Mouse (Mus musculus) limb, embryonic 15.5 days (tissue): ENCODE results near the gene Pik3r5. TPM values are rescaled to one million over a fixed set of nuclear protein-coding genes. Genes with fewer than 3 reads are reported as not detected.

Experiments used
- ATAC-seq: fragments of 200-750 bp; cut with Nextera tagmentation; 2 replicates; pipeline ENCODE4 v1.8.0; 2017; ENCODE audit warnings: low read depth, moderate TSS enrichment; ENCODE audit not compliant: insufficient number of reproducible peaks, low FRiP score, low TSS enrichment
- H3K27ac ChIP-seq: fragments of 300-500 bp; sonication (generic); 2 replicates; pipeline ENCODE4 v1.5.1; 2015; ENCODE audit warnings: moderate library complexity, mild to moderate bottlenecking, inconsistent platforms
- H3K27me3 ChIP-seq: fragments of 300-500 bp; sonication (generic); 2 replicates; pipeline ENCODE4 v1.6.1; 2015; ENCODE audit warnings: inconsistent platforms
- H3K36me3 ChIP-seq: fragments of 300-500 bp; sonication (generic); 2 replicates; pipeline ENCODE4 v1.6.1; 2015; ENCODE audit warnings: inconsistent platforms
- H3K4me1 ChIP-seq: fragments of 300-500 bp; sonication (generic); 2 replicates; pipeline ENCODE4 v1.6.1; 2015; ENCODE audit warnings: inconsistent platforms
- H3K4me2 ChIP-seq: fragments of 300-500 bp; sonication (generic); 2 replicates; pipeline ENCODE4 v1.6.1; 2015; ENCODE audit warnings: mild to moderate bottlenecking, inconsistent platforms
- H3K4me3 ChIP-seq: fragments of 300-500 bp; sonication (generic); 2 replicates; pipeline ENCODE4 v1.5.1; 2015; ENCODE audit warnings: mild to moderate bottlenecking, inconsistent platforms
- H3K9ac ChIP-seq: fragments of 300-500 bp; sonication (generic); 2 replicates; pipeline ENCODE4 v1.6.1; 2015; ENCODE audit warnings: inconsistent platforms
- H3K9me3 ChIP-seq: fragments of 300-500 bp; sonication (generic); 2 replicates; pipeline ENCODE4 v1.6.1; 2016; ENCODE audit warnings: inconsistent platforms
- WGBS: fragments of 180-500 bp; shearing (Covaris S2); methylation state at CpG from one replicate; pipeline ENCODE4 v1.1.7; 2015; 5-methylcytosine and 5-hydroxymethylcytosine counted together
- polyA plus RNA-seq: library from polyadenylated mRNA; unstranded; fragments of >200 nt; fragmentation: Nextera tagmentation; extraction: Ambion mirVana; gene quantifications from 2 replicates; pipeline ENCODE4 v1.2.1, GENCODE M21; 2015

The Pik3r5 gene
- polyA plus RNA-seq, 1 experiment from 2014 or later = 0.36 TPM

- H3K9me3 ChIP-seq = no peaks in the 10 kb centered on the region
- no peak overlapping the region for H3K9ac ChIP-seq
- no peak overlapping the region for H3K4me2 ChIP-seq
- H3K4me1 ChIP-seq = peaks cover 7% of the 10 kb centered on the region
- no peaks in the 10 kb centered on the region for H3K36me3 ChIP-seq
- 69% methylated on average over 6 of the region's 6 CpGs for WGBS
- H3K27ac ChIP-seq = no peak overlapping the region
- H3K4me3 ChIP-seq = no peak overlapping the region
- no peaks in the 10 kb centered on the region for H3K27me3 ChIP-seq
- ATAC-seq = no peak
Measured at GRCm38 (mm10) chr11:68453301-68453700, 21.4 kb downstream of the Pik3r5 start.

- Histone ChIP-seq H3K9ac (no peak overlapping the region), H3K4me2 (no peak overlapping the region), H3K27me3 (no peaks in the 10 kb centered on the region), H3K36me3 (no peaks in the 10 kb centered on the region), H3K4me3 (no peak overlapping the region), H3K27ac (no peak overlapping the region), H3K9me3 (no peaks in the 10 kb centered on the region), H3K4me1 (no peaks in the 10 kb centered on the region)
- WGBS = 72% methylated on average over 8 of the region's 8 CpGs
- ATAC-seq = no peak
Measured at GRCm38 (mm10) chr11:68458086-68458485, 26.2 kb downstream of the Pik3r5 start.

- no peaks in the 10 kb centered on the region for H3K4me1 ChIP-seq
- no peak overlapping the region for H3K9ac ChIP-seq
- ATAC-seq = no peak
- H3K27me3 ChIP-seq = no peaks in the 10 kb centered on the region
- H3K36me3 ChIP-seq = no peaks in the 10 kb centered on the region
- no peaks in the 10 kb centered on the region for H3K9me3 ChIP-seq
- no peak overlapping the region for H3K4me2 ChIP-seq
- 71% methylated on average over 5 of the region's 5 CpGs for WGBS
- no peak overlapping the region for H3K27ac ChIP-seq
- no peak overlapping the region for H3K4me3 ChIP-seq
Measured at GRCm38 (mm10) chr11:68459021-68459420, 27.1 kb downstream of the Pik3r5 start.

- 84% methylated on average over 5 of the region's 5 CpGs for WGBS
- H3K4me3 ChIP-seq = no peak overlapping the region
- H3K4me2 ChIP-seq = no peak overlapping the region
- H3K9ac ChIP-seq = no peak overlapping the region
- H3K27ac ChIP-seq = no peak overlapping the region
- H3K36me3 ChIP-seq = no peaks in the 10 kb centered on the region
- H3K27me3 ChIP-seq = peaks cover 2% of the 10 kb centered on the region; the same call in 1 of the 2 replicates
- no peaks in the 10 kb centered on the region for H3K4me1 ChIP-seq
- no peak for ATAC-seq
- H3K9me3 ChIP-seq = no peaks in the 10 kb centered on the region
Measured at GRCm38 (mm10) chr11:68459486-68459885, 27.6 kb downstream of the Pik3r5 start.

- no peak for ATAC-seq
- H3K4me2 ChIP-seq = no peak overlapping the region
- H3K9me3 ChIP-seq = no peaks in the 10 kb centered on the region
- H3K4me1 ChIP-seq = no peaks in the 10 kb centered on the region
- H3K36me3 ChIP-seq = no peaks in the 10 kb centered on the region
- H3K4me3 ChIP-seq = no peak overlapping the region
- no peak overlapping the region for H3K27ac ChIP-seq
- H3K27me3 ChIP-seq = peaks cover 3% of the 10 kb centered on the region; the same call in 1 of the 2 replicates
- WGBS = 70% methylated on average over 3 of the region's 3 CpGs
- H3K9ac ChIP-seq = no peak overlapping the region
Measured at GRCm38 (mm10) chr11:68462716-68463115, 30.8 kb downstream of the Pik3r5 start.

GRCm38 (mm10) chr11:68464260-68464659 lies 32.3 kb downstream of the Pik3r5 start:
- 79% methylated on average over 5 of the region's 5 CpGs for WGBS
- no peaks in the 10 kb centered on the region for H3K4me1 ChIP-seq
- no peak for ATAC-seq

GRCm38 (mm10) chr11:68465090-68465489 lies 33.2 kb downstream of the Pik3r5 start:
- no peak overlapping the region for H3K4me3 ChIP-seq
- no peak overlapping the region for H3K4me2 ChIP-seq
- ATAC-seq = no peak
- H3K27me3 ChIP-seq = peaks cover 3% of the 10 kb centered on the region; the same call in 1 of the 2 replicates
- H3K9ac ChIP-seq = no peak overlapping the region
- WGBS = 65% methylated on average over 2 of the region's 2 CpGs
- no peaks in the 10 kb centered on the region for H3K4me1 ChIP-seq
- H3K9me3 ChIP-seq = no peaks in the 10 kb centered on the region
- H3K27ac ChIP-seq = no peak overlapping the region
- H3K36me3 ChIP-seq = no peaks in the 10 kb centered on the region

More at GRCm38 (mm10) chr11:68464260-68464659, 32.3 kb downstream of the Pik3r5 start:
- H3K4me2 ChIP-seq = no peak overlapping the region
- H3K27me3 ChIP-seq = peaks cover 3% of the 10 kb centered on the region; the same call in 1 of the 2 replicates
- no peak overlapping the region for H3K27ac ChIP-seq
- no peaks in the 10 kb centered on the region for H3K36me3 ChIP-seq
- H3K4me3 ChIP-seq = no peak overlapping the region
- no peaks in the 10 kb centered on the region for H3K9me3 ChIP-seq
- no peak overlapping the region for H3K9ac ChIP-seq

- H3K27me3 ChIP-seq = peaks cover 3% of the 10 kb centered on the region; the same call in 1 of the 2 replicates
- H3K36me3 ChIP-seq = no peaks in the 10 kb centered on the region
- 78% methylated on average over 7 of the region's 7 CpGs for WGBS
- no peak overlapping the region for H3K27ac ChIP-seq
- H3K4me1 ChIP-seq = no peaks in the 10 kb centered on the region
- H3K4me3 ChIP-seq = no peak overlapping the region
- H3K4me2 ChIP-seq = no peak overlapping the region
- H3K9me3 ChIP-seq = no peaks in the 10 kb centered on the region
- no peak overlapping the region for H3K9ac ChIP-seq
- ATAC-seq = no peak
Measured at GRCm38 (mm10) chr11:68467441-68467840, 35.5 kb downstream of the Pik3r5 start.

- no peak for ATAC-seq
- H3K4me3 ChIP-seq = no peak overlapping the region
- WGBS = 69% methylated on average over 9 of the region's 9 CpGs
Measured at GRCm38 (mm10) chr11:68467962-68468612, 36.2 kb downstream of the Pik3r5 start.

GRCm38 (mm10) chr11:68468886-68469285 lies 37.0 kb downstream of the Pik3r5 start:
- no peaks in the 10 kb centered on the region for H3K4me1 ChIP-seq
- 80% methylated on average over 4 of the region's 4 CpGs for WGBS
- no peak overlapping the region for H3K4me3 ChIP-seq
- ATAC-seq = no peak
- no peak overlapping the region for H3K27ac ChIP-seq
- H3K9me3 ChIP-seq = no peaks in the 10 kb centered on the region
- peaks cover 3% of the 10 kb centered on the region; the same call in 1 of the 2 replicates for H3K27me3 ChIP-seq
- no peak overlapping the region for H3K4me2 ChIP-seq
- no peak overlapping the region for H3K9ac ChIP-seq
- no peaks in the 10 kb centered on the region for H3K36me3 ChIP-seq

More at GRCm38 (mm10) chr11:68467962-68468612, 36.2 kb downstream of the Pik3r5 start:
- Histone ChIP-seq H3K36me3 (no peaks in the 10 kb centered on the region), H3K4me1 (no peaks in the 10 kb centered on the region), H3K9ac (no peak overlapping the region), H3K27ac (no peak overlapping the region), H3K9me3 (no peaks in the 10 kb centered on the region), H3K27me3 (peaks cover 3% of the 10 kb centered on the region; the same call in 1 of the 2 replicates), H3K4me2 (no peak overlapping the region)

GRCm38 (mm10) chr11:68472162-68472849 lies 40.4 kb downstream of the Pik3r5 start:
- no peaks in the 10 kb centered on the region for H3K27me3 ChIP-seq
- H3K4me3 ChIP-seq = no peak overlapping the region
- H3K9ac ChIP-seq = no peak overlapping the region
- no peaks in the 10 kb centered on the region for H3K9me3 ChIP-seq
- WGBS = 73% methylated on average over 5 of the region's 5 CpGs
- H3K4me2 ChIP-seq = no peak overlapping the region
- no peaks in the 10 kb centered on the region for H3K36me3 ChIP-seq
- ATAC-seq = no peak
- no peaks in the 10 kb centered on the region for H3K4me1 ChIP-seq
- no peak overlapping the region for H3K27ac ChIP-seq

GRCm38 (mm10) chr11:68474600-68474999 lies 42.7 kb downstream of the Pik3r5 start:
- WGBS = 72% methylated on average over 6 of the region's 6 CpGs
- no peaks in the 10 kb centered on the region for H3K27me3 ChIP-seq
- no peak for ATAC-seq

More at GRCm38 (mm10) chr11:68474600-68474999, 42.7 kb downstream of the Pik3r5 start:
- no peak overlapping the region for H3K27ac ChIP-seq
- no peak overlapping the region for H3K4me2 ChIP-seq
- no peaks in the 10 kb centered on the region for H3K9me3 ChIP-seq
- no peaks in the 10 kb centered on the region for H3K4me1 ChIP-seq
- H3K4me3 ChIP-seq = no peak overlapping the region
- H3K36me3 ChIP-seq = no peaks in the 10 kb centered on the region
- H3K9ac ChIP-seq = no peak overlapping the region
